Mouse (Mus musculus): Measurements from ENCODE around the gene Izumo1r.

DNA sequence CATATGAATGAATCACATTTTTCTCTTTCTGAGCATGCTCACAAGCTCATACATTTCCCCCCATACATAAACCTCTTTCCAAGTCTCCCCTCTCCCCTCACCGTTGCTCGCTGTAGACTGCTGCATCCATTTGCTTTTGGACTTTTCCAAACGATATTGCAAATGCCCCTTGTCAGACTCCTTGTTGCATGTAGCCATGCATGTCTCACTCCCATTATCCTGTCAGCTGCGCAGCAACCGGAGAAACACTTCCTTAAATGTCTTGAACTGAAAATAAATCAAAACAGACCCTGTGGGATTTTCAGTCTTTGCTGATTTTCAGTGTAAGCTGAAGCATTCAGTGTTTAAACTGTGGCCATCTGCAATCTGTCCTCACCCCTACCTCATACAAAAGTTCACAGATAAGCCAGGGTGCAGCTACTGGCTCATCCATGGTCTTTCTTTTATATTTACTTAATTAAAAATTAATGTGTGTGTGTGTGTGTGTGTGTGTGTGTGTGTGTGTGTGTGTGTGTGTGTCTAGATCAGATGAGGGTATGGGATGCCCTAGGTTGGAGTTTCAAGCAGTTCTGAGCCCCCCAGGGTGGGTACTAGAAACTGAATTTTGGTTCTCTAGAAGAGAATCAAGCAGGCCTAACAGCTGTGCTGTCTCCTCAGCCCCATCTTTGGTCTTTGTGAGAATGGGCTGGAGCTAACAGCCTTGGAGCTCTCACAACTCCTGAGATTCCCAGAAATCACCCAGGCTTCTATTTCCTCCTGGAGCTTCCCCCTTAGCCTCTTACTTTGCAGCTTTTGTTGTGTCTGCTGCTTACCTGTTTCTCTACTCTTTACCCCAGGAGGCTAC lies 15.3 kb upstream of the Izumo1r start:
- TF ChIP-seq CTCF (IDR thresholded peaks at IDR 0.05; ENCODE audit: insufficient read depth, low read length) (no peak), POLR2A (IDR thresholded peaks at IDR 0.05; ENCODE audit: borderline replicate concordance, extremely low read depth, low read depth, low read length) (no peak)

Measured in lung, adult 2 months (tissue).